Mouse (Mus musculus) limb, embryonic 15.5 days (tissue): ENCODE data around the gene Foxn4. TPM values are rescaled to one million over a fixed set of nuclear protein-coding genes. Genes with fewer than 3 reads are reported as not detected.

Source experiments
- ATAC-seq: fragments of 200-750 bp; cut with Nextera tagmentation; 2 replicates; pipeline ENCODE4 v1.8.0; 2017; ENCODE audit warnings: low read depth, moderate TSS enrichment; ENCODE audit not compliant: insufficient number of reproducible peaks, low FRiP score, low TSS enrichment
- H3K27ac ChIP-seq: fragments of 300-500 bp; sonication (generic); 2 replicates; pipeline ENCODE4 v1.5.1; 2015; ENCODE audit warnings: moderate library complexity, mild to moderate bottlenecking, inconsistent platforms
- H3K27me3 ChIP-seq: fragments of 300-500 bp; sonication (generic); 2 replicates; pipeline ENCODE4 v1.6.1; 2015; ENCODE audit warnings: inconsistent platforms
- H3K36me3 ChIP-seq: fragments of 300-500 bp; sonication (generic); 2 replicates; pipeline ENCODE4 v1.6.1; 2015; ENCODE audit warnings: inconsistent platforms
- H3K4me1 ChIP-seq: fragments of 300-500 bp; sonication (generic); 2 replicates; pipeline ENCODE4 v1.6.1; 2015; ENCODE audit warnings: inconsistent platforms
- H3K4me2 ChIP-seq: fragments of 300-500 bp; sonication (generic); 2 replicates; pipeline ENCODE4 v1.6.1; 2015; ENCODE audit warnings: mild to moderate bottlenecking, inconsistent platforms
- H3K4me3 ChIP-seq: fragments of 300-500 bp; sonication (generic); 2 replicates; pipeline ENCODE4 v1.5.1; 2015; ENCODE audit warnings: mild to moderate bottlenecking, inconsistent platforms
- H3K9ac ChIP-seq: fragments of 300-500 bp; sonication (generic); 2 replicates; pipeline ENCODE4 v1.6.1; 2015; ENCODE audit warnings: inconsistent platforms
- H3K9me3 ChIP-seq: fragments of 300-500 bp; sonication (generic); 2 replicates; pipeline ENCODE4 v1.6.1; 2016; ENCODE audit warnings: inconsistent platforms
- WGBS: fragments of 180-500 bp; shearing (Covaris S2); methylation state at CpG from one replicate; pipeline ENCODE4 v1.1.7; 2015; 5-methylcytosine and 5-hydroxymethylcytosine counted together
- polyA plus RNA-seq: library from polyadenylated mRNA; unstranded; fragments of >200 nt; fragmentation: Nextera tagmentation; extraction: Ambion mirVana; gene quantifications from 2 replicates; pipeline ENCODE4 v1.2.1, GENCODE M21; 2015

The Foxn4 gene
- polyA plus RNA-seq, 1 experiment from 2014 or later: not detected

GRCm38 (mm10) chr5:114296693-114297631 lies 23.4 kb upstream of the Foxn4 start:
- Histone ChIP-seq H3K4me1 (peaks cover 19% of the 10 kb centered on the region), H3K9ac (no peak overlapping the region), H3K9me3 (no peaks in the 10 kb centered on the region), H3K27ac (no peak overlapping the region), H3K36me3 (no peaks in the 10 kb centered on the region), H3K4me3 (no peak overlapping the region), H3K4me2 (0 out of 2 replicates have a peak overlapping the region, but pooled peaks have one; percentile 2), H3K27me3 (no peaks in the 10 kb centered on the region)
- 19% methylated on average over 22 of the region's 22 CpGs for WGBS
- ATAC-seq: no peak

- no peak overlapping the region for H3K4me2 ChIP-seq
- no peak overlapping the region for H3K27ac ChIP-seq
- no peak overlapping the region for H3K9ac ChIP-seq
- ATAC-seq: no peak
- no peaks in the 10 kb centered on the region for H3K9me3 ChIP-seq
- no peaks in the 10 kb centered on the region for H3K27me3 ChIP-seq
- no peak overlapping the region for H3K4me3 ChIP-seq
- H3K4me1 ChIP-seq: no peaks in the 10 kb centered on the region
- no peaks in the 10 kb centered on the region for H3K36me3 ChIP-seq
- 65% methylated on average over 3 of the region's 3 CpGs for WGBS
These were observed 16.4 kb upstream of the Foxn4 start for GRCm38 (mm10) chr5:114290004-114290403.

- no peak within 1 kb of the TSS for H3K4me3 ChIP-seq
- H3K9me3 ChIP-seq: no peaks in the 10 kb centered on the region
- no peak within 1 kb of the TSS for H3K27ac ChIP-seq
- H3K4me1 ChIP-seq: no peaks in the 10 kb centered on the region; the same call in 1 of the 2 replicates
- H3K4me2 ChIP-seq: no peak within 1 kb of the TSS
- WGBS: 36% methylated on average over 13 of the region's 13 CpGs
- no peak for ATAC-seq
- no peak within 1 kb of the TSS for H3K9ac ChIP-seq
- H3K27me3 ChIP-seq: no peaks in the 10 kb centered on the region
- H3K36me3 ChIP-seq: no peaks in the 10 kb centered on the region
These were observed 15.3 kb upstream of the Foxn4 start, which contains the start of gene Myo1h for GRCm38 (mm10) chr5:114288874-114289273. Myo1h (plus strand) TSS chr5:114289166.

GRCm38 (mm10) chr5:114288396-114288795 lies 14.8 kb upstream of the Foxn4 start:
- no peaks in the 10 kb centered on the region; the same call in 1 of the 2 replicates for H3K4me1 ChIP-seq
- no peaks in the 10 kb centered on the region for H3K9me3 ChIP-seq
- no peaks in the 10 kb centered on the region for H3K27me3 ChIP-seq
- H3K27ac ChIP-seq: no peak overlapping the region
- no peak overlapping the region for H3K4me3 ChIP-seq
- WGBS: 83% methylated on average over 5 of the region's 5 CpGs
- H3K36me3 ChIP-seq: no peaks in the 10 kb centered on the region
- ATAC-seq: no peak
- no peak overlapping the region for H3K4me2 ChIP-seq
- H3K9ac ChIP-seq: no peak overlapping the region

GRCm38 (mm10) chr5:114286872-114287571 lies 13.4 kb upstream of the Foxn4 start:
- Histone ChIP-seq H3K4me3 (no peak overlapping the region), H3K9ac (no peak overlapping the region), H3K27me3 (no peaks in the 10 kb centered on the region), H3K9me3 (no peaks in the 10 kb centered on the region), H3K36me3 (no peaks in the 10 kb centered on the region), H3K4me2 (no peak overlapping the region), H3K4me1 (no peaks in the 10 kb centered on the region; the same call in 1 of the 2 replicates), H3K27ac (no peak overlapping the region)
- WGBS: 80% methylated on average over 16 of the region's 16 CpGs
- ATAC-seq: no peak

GRCm38 (mm10) chr5:114286102-114286501 lies 12.5 kb upstream of the Foxn4 start:
- 73% methylated on average over 4 of the region's 4 CpGs for WGBS

GRCm38 (mm10) chr5:114285398-114285700 lies 11.7 kb upstream of the Foxn4 start:
- Histone ChIP-seq H3K9ac (no peak overlapping the region), H3K4me1 (no peaks in the 10 kb centered on the region; the same call in 1 of the 2 replicates), H3K4me2 (no peak overlapping the region), H3K9me3 (no peaks in the 10 kb centered on the region), H3K27ac (no peak overlapping the region), H3K36me3 (no peaks in the 10 kb centered on the region), H3K4me3 (no peak overlapping the region), H3K27me3 (no peaks in the 10 kb centered on the region)
- WGBS: 56% methylated on average over 3 of the region's 3 CpGs
- no peak for ATAC-seq

More at GRCm38 (mm10) chr5:114286102-114286501, 12.5 kb upstream of the Foxn4 start:
- no peaks in the 10 kb centered on the region for H3K27me3 ChIP-seq
- no peak for ATAC-seq
- H3K4me3 ChIP-seq: no peak overlapping the region
- H3K27ac ChIP-seq: no peak overlapping the region
- H3K9me3 ChIP-seq: no peaks in the 10 kb centered on the region
- H3K4me2 ChIP-seq: no peak overlapping the region
- no peaks in the 10 kb centered on the region; the same call in 1 of the 2 replicates for H3K4me1 ChIP-seq
- H3K9ac ChIP-seq: no peak overlapping the region
- no peaks in the 10 kb centered on the region for H3K36me3 ChIP-seq

- ATAC-seq: no peak
- no peak overlapping the region for H3K4me3 ChIP-seq
- no peaks in the 10 kb centered on the region for H3K9me3 ChIP-seq
- no peaks in the 10 kb centered on the region for H3K27me3 ChIP-seq
- H3K27ac ChIP-seq: no peak overlapping the region
- no peak overlapping the region for H3K9ac ChIP-seq
- no peaks in the 10 kb centered on the region; the same call in 1 of the 2 replicates for H3K4me1 ChIP-seq
- H3K36me3 ChIP-seq: no peaks in the 10 kb centered on the region
- 38% methylated on average over 13 of the region's 13 CpGs for WGBS
- no peak overlapping the region for H3K4me2 ChIP-seq
These were observed 11.2 kb upstream of the Foxn4 start for GRCm38 (mm10) chr5:114284604-114285397.

GRCm38 (mm10) chr5:114282346-114282745 lies 8.7 kb upstream of the Foxn4 start:
- H3K4me3 ChIP-seq: no peak overlapping the region
- H3K27ac ChIP-seq: no peak overlapping the region
- no peaks in the 10 kb centered on the region for H3K9me3 ChIP-seq
- no peaks in the 10 kb centered on the region for H3K36me3 ChIP-seq
- 44% methylated on average over 6 of the region's 6 CpGs for WGBS
- peaks cover 14% of the 10 kb centered on the region for H3K27me3 ChIP-seq
- no peak overlapping the region for H3K9ac ChIP-seq
- no peak for ATAC-seq
- H3K4me2 ChIP-seq: no peak overlapping the region
- no peaks in the 10 kb centered on the region; the same call in 1 of the 2 replicates for H3K4me1 ChIP-seq

GRCm38 (mm10) chr5:114279382-114280143 lies 6.0 kb upstream of the Foxn4 start:
- 51% methylated on average over 12 of the region's 12 CpGs for WGBS
- no peaks in the 10 kb centered on the region for H3K9me3 ChIP-seq
- H3K27me3 ChIP-seq: peaks cover 42% of the 10 kb centered on the region
- no peak overlapping the region for H3K9ac ChIP-seq
- H3K4me3 ChIP-seq: no peak overlapping the region
- ATAC-seq: no peak
- no peak overlapping the region for H3K27ac ChIP-seq
- no peaks in the 10 kb centered on the region for H3K36me3 ChIP-seq
- no peaks in the 10 kb centered on the region; the same call in none of the 2 replicates for H3K4me1 ChIP-seq
- H3K4me2 ChIP-seq: no peak overlapping the region

- Histone ChIP-seq H3K27ac (no peak overlapping the region), H3K36me3 (no peaks in the 10 kb centered on the region), H3K9me3 (no peaks in the 10 kb centered on the region), H3K4me2 (no peak overlapping the region), H3K4me3 (no peak overlapping the region), H3K9ac (no peak overlapping the region), H3K4me1 (peaks cover 15% of the 10 kb centered on the region), H3K27me3 (peaks cover 78% of the 10 kb centered on the region)
- ATAC-seq: no peak
- 37% methylated on average over 16 of the region's 16 CpGs for WGBS
These were observed 2.4 kb upstream of the Foxn4 start for GRCm38 (mm10) chr5:114275991-114276390.
